Comparison of ENCODE assay signal across 31 mouse cellular contexts in the genomic region with DNA sequence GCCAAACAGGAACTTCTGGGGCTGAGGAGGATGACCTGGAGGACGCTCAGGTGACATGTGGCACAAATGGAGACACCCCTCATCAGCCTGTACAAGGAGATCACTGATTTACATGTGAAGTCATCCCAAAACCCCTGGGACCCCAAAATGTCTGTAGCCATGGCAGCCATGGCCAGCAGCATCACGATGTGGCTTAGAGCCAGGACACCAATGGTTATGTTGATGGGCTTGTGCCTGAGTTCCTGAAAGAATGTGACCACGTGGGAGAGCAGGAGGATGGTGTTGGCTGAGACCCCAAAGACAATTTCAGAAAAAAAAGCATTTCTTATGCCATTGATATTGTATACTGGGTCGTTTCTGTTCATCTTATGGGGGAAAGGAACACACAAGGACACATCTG. TPM values are rescaled to one million over a fixed set of nuclear protein-coding genes. Genes with fewer than 3 reads are reported as not detected.
DNase-seq lines count a peak whose midpoint lies in the region; ATAC-seq and TF ChIP-seq lines count a peak whose summit lies in the region.
"Had no signal": no experiment of that assay in that cellular context is flagged by ENCODE, and none has a peak within 500 bp of the region (broad histone marks: within the 10 kb centered on the region; RNA-seq: fewer than 3 reads in every experiment).

No protein-coding gene starts in this region.

- no peaks in the 10 kb centered on the region for H3K4me1 ChIP-seq in hindbrain, postnatal 0 days (ENCODE audit: insufficient read depth, low read length)
- H3K4me1 ChIP-seq in hindbrain, embryonic 16.5 days (ENCODE audit: control insufficient read depth, insufficient read depth, low read depth, low read length) = no peaks in the 10 kb centered on the region
- no peaks in the 10 kb centered on the region for H3K4me1 ChIP-seq in lung, embryonic 14.5 days (ENCODE audit: insufficient read depth)
- H3K4me1 ChIP-seq: forebrain, embryonic 13.5 days; heart, embryonic 10.5 days; heart, embryonic 13.5 days had no signal

- peak; percentile 55; the same call in 1 of the 2 replicates for ATAC-seq in hindbrain, postnatal 0 days
- ATAC-seq in hindbrain, embryonic 16.5 days = no peak
- no peak for ATAC-seq in lung, embryonic 14.5 days (ENCODE audit: insufficient read depth)
- ATAC-seq: CD4-positive, CD25-positive, alpha-beta regulatory T cell, adult 4 months; forebrain, embryonic 13.5 days; forebrain, embryonic 16.5 days had no signal

- no peaks in the 10 kb centered on the region for H3K36me3 ChIP-seq in hindbrain, postnatal 0 days (ENCODE audit: insufficient read depth, low read length)
- H3K36me3 ChIP-seq in hindbrain, embryonic 16.5 days (ENCODE audit: control insufficient read depth, insufficient read depth, low read length) = no peaks in the 10 kb centered on the region
- H3K36me3 ChIP-seq in lung, embryonic 14.5 days (ENCODE audit: insufficient read depth) = no peaks in the 10 kb centered on the region
- H3K36me3 ChIP-seq: forebrain, embryonic 10.5 days; heart, embryonic 10.5 days; heart, embryonic 13.5 days had no signal

- H3K9ac ChIP-seq in hindbrain, postnatal 0 days (replicated peaks; ENCODE audit: low read length) = no peak overlapping the region
- H3K9ac ChIP-seq in hindbrain, embryonic 16.5 days (ENCODE audit: low read depth, low read length) = no peak overlapping the region
- H3K9ac ChIP-seq in lung, embryonic 14.5 days = no peak overlapping the region
- H3K9ac ChIP-seq: forebrain, embryonic 13.5 days; heart, embryonic 13.5 days; hindbrain, embryonic 14.5 days had no signal

- DNase-seq in hindbrain, postnatal 0 days (ENCODE audit: low spot score) = peak; percentile 69
- DNase-seq in lung, embryonic 14.5 days = peak; percentile 21
- DNase-seq in lung, postnatal 14 days = no peak
- peak; percentile 26 for DNase-seq in testis, postnatal 10 days (ENCODE audit: low spot score)
- no peak for DNase-seq in testis, postnatal 14 days (ENCODE audit: low spot score)
- DNase-seq: adrenal gland, adult 2 months; adrenal gland, postnatal 14 days; cerebellum, adult 11-12 months; cerebellum, adult 9-10 months; gastrocnemius, postnatal 10 days; gastrocnemius, postnatal 36 days; heart, adult 2 months; heart, postnatal 14 days; heart, postnatal 4 days had no signal

- WGBS in hindbrain, postnatal 0 days = 46% methylated on average over 4 of the region's 4 CpGs
- WGBS in hindbrain, embryonic 16.5 days = 44% methylated on average over 4 of the region's 4 CpGs
- WGBS in lung, embryonic 14.5 days = 61% methylated on average over 4 of the region's 4 CpGs

- no peak overlapping the region for H3K4me3 ChIP-seq in hindbrain, postnatal 0 days (ENCODE audit: low read length)
- no peak overlapping the region for H3K4me3 ChIP-seq in hindbrain, embryonic 16.5 days (ENCODE audit: low read length)
- H3K4me3 ChIP-seq in lung, embryonic 14.5 days (ENCODE audit: low read depth, low read length) = no peak overlapping the region
- H3K4me3 ChIP-seq: forebrain, embryonic 10.5 days; forebrain, embryonic 13.5 days; heart, adult 2 months; heart, embryonic 10.5 days; heart, embryonic 13.5 days had no signal

- no peak for TF ChIP-seq CTCF in hindbrain, postnatal 0 days (IDR thresholded peaks at IDR 0.05; ENCODE audit: low read depth)
- TF ChIP-seq CTCF in lung, embryonic 14.5 days (IDR thresholded peaks at IDR 0.05; ENCODE audit: low read depth) = no peak

- no peaks in the 10 kb centered on the region for H3K9me3 ChIP-seq in hindbrain, postnatal 0 days (ENCODE audit: low read length)
- no peaks in the 10 kb centered on the region for H3K9me3 ChIP-seq in hindbrain, embryonic 16.5 days (ENCODE audit: control insufficient read depth, low read length)
- H3K9me3 ChIP-seq in lung, embryonic 14.5 days (ENCODE audit: low read depth, low read length) = no peaks in the 10 kb centered on the region
- H3K9me3 ChIP-seq: forebrain, embryonic 10.5 days; forebrain, embryonic 13.5 days; heart, embryonic 10.5 days; heart, embryonic 13.5 days had no signal

- no peaks in the 10 kb centered on the region for H3K27me3 ChIP-seq in hindbrain, postnatal 0 days (ENCODE audit: insufficient read depth, low read length)
- H3K27me3 ChIP-seq in hindbrain, embryonic 16.5 days (replicated peaks; ENCODE audit: control insufficient read depth, insufficient read depth, low read length) = no peaks in the 10 kb centered on the region
- H3K27me3 ChIP-seq in lung, embryonic 14.5 days (ENCODE audit: insufficient read depth, low read length) = no peaks in the 10 kb centered on the region
- H3K27me3 ChIP-seq: forebrain, embryonic 13.5 days; heart, embryonic 13.5 days had no signal

- H3K27ac ChIP-seq in hindbrain, postnatal 0 days = no peak overlapping the region
- H3K27ac ChIP-seq in hindbrain, embryonic 16.5 days (ENCODE audit: low read depth, low read length) = no peak overlapping the region
- no peak overlapping the region for H3K27ac ChIP-seq in lung, embryonic 14.5 days (ENCODE audit: low read depth)
- H3K27ac ChIP-seq: forebrain, embryonic 10.5 days; forebrain, embryonic 13.5 days; heart, adult 2 months; heart, embryonic 10.5 days; heart, embryonic 13.5 days; hindbrain, embryonic 14.5 days had no signal

- H3K4me2 ChIP-seq in hindbrain, postnatal 0 days (ENCODE audit: low read depth, low read length) = no peak overlapping the region
- H3K4me2 ChIP-seq in hindbrain, embryonic 16.5 days (ENCODE audit: low read length) = no peak overlapping the region
- no peak overlapping the region for H3K4me2 ChIP-seq in lung, embryonic 14.5 days
- H3K4me2 ChIP-seq: forebrain, embryonic 13.5 days; heart, embryonic 13.5 days; hindbrain, embryonic 14.5 days had no signal

RNA-seq across cellular contexts. Expression of gene Vmn1r1, which starts 6.6 kb away (rescaled TPM):
- not detected in 2 replicates for total RNA-seq in hindbrain, postnatal 0 days (2014; rRNA removed)
- polyA plus RNA-seq in hindbrain, postnatal 0 days (2015; fragmentation: Nextera tagmentation; extraction: Ambion mirVana) = not detected in 2 replicates
- not detected in 2 replicates for polyA plus RNA-seq in hindbrain, embryonic 16.5 days (2015; fragmentation: Nextera tagmentation; extraction: Ambion mirVana)
- polyA plus RNA-seq in lung, embryonic 14.5 days (2014; fragmentation: Nextera tagmentation; extraction: Ambion mirVana) = not detected in 2 replicates
- total RNA-seq: adrenal gland, adult 2 months; adrenal gland, postnatal 14 days; adrenal gland, postnatal 4 days; gastrocnemius, adult 18-20 months; gastrocnemius, postnatal 10 days; gastrocnemius, postnatal 36 days; granulocyte monocyte progenitor cell, adult 5-6 weeks; heart, adult 2 months; heart, postnatal 14 days; heart, postnatal 4 days; MEL had no signal
- polyA plus RNA-seq: adrenal gland, adult 2 months; C2C12; embryonic facial prominence, embryonic 11.5 days; embryonic facial prominence, embryonic 14.5 days; forebrain, embryonic 10.5 days; forebrain, embryonic 13.5 days; forebrain, embryonic 16.5 days; heart, adult 2 months; heart, embryonic 10.5 days; heart, embryonic 13.5 days; heart, embryonic 16.5 days; hindbrain, embryonic 11.5 days; hindbrain, embryonic 14.5 days had no signal

RNA-seq across cellular contexts. Expression of gene Srp9, which starts 33.2 kb away (rescaled TPM):
- total RNA-seq in hindbrain, postnatal 0 days (2014; rRNA removed) = 61.4 and 63.9 TPM in 2 replicates
- polyA plus RNA-seq in hindbrain, postnatal 0 days (2015; fragmentation: Nextera tagmentation; extraction: Ambion mirVana) = 168 and 179 TPM in 2 replicates
- 125 and 134 TPM in 2 replicates for polyA plus RNA-seq in hindbrain, embryonic 16.5 days (2015; fragmentation: Nextera tagmentation; extraction: Ambion mirVana)
- polyA plus RNA-seq in lung, embryonic 14.5 days (2014; fragmentation: Nextera tagmentation; extraction: Ambion mirVana) = 141 and 153 TPM in 2 replicates

Comparison
In these comparisons a context has a peak if more than half of its experiments do, and no peak if none do; other contexts are left out.
1. DNase-seq: peak in hindbrain, postnatal 0 days (single experiment), lung, embryonic 14.5 days (single experiment) and testis, postnatal 10 days (single experiment); none in lung, postnatal 14 days (single experiment) and testis, postnatal 14 days (single experiment).